Mouse (Mus musculus) adrenal gland, adult 2 months (tissue): Measurements from ENCODE around the gene Obscn. TPM values are rescaled to one million over a fixed set of nuclear protein-coding genes. Genes with fewer than 3 reads are reported as not detected.

Source experiments
- DNase-seq: peaks from one replicate; pipeline ENCODE4 v3.0.0; 2021
- polyA plus RNA-seq: library from polyadenylated mRNA; depleted of rRNA; stranded (reverse); fragments of >200 nt; gene quantifications from 2 replicates; pipeline ENCODE4 v1.2.3, GENCODE M21; 2012
- total RNA-seq, 2 experiments: library from RNA; stranded (reverse); gene quantifications; 2 replicates each; pipeline ENCODE4 v1.2.3; 2021

Obscn gene
- total and polyA plus RNA-seq, 3 experiments, result 0.92 to 5.5 (median 1.5) TPM

GRCm38 (mm10) chr11:59141772-59142370, 5.7 kb upstream of the Obscn start:
- DNase-seq, result no peak

GRCm38 (mm10) chr11:59138537-59139486, 2.6 kb upstream of the Obscn start:
- DNase-seq, result no peak

- DNase-seq, result no peak
Observed at GRCm38 (mm10) chr11:59136994-59137706, 948 bp upstream of the Obscn start.

GRCm38 (mm10) chr11:59135051-59135820, 966 bp downstream of the Obscn start:
- no peak for DNase-seq

GRCm38 (mm10) chr11:59134373-59134997, 1.7 kb downstream of the Obscn start:
- peak; percentile 25 for DNase-seq

- no peak for DNase-seq
Observed at GRCm38 (mm10) chr11:59132065-59132464, 4.1 kb downstream of the Obscn start.

- no peak for DNase-seq
Observed at GRCm38 (mm10) chr11:59131348-59131919, 4.8 kb downstream of the Obscn start.

- DNase-seq, result no peak
Observed at GRCm38 (mm10) chr11:59130782-59131181, 5.4 kb downstream of the Obscn start.

- no peak for DNase-seq
Observed at GRCm38 (mm10) chr11:59105945-59106344, 30.3 kb downstream of the Obscn start.

GRCm38 (mm10) chr11:59102324-59102723, 33.9 kb downstream of the Obscn start:
- no peak for DNase-seq

- DNase-seq, result peak; percentile 40
Observed at GRCm38 (mm10) chr11:59098339-59098738, 37.9 kb downstream of the Obscn start.

GRCm38 (mm10) chr11:59097770-59098169, 38.4 kb downstream of the Obscn start:
- no peak for DNase-seq

- no peak for DNase-seq
Observed at GRCm38 (mm10) chr11:59094213-59094612, 42.0 kb downstream of the Obscn start.

- peak; percentile 54 for DNase-seq
Observed at GRCm38 (mm10) chr11:59087581-59087980, 48.6 kb downstream of the Obscn start.

- no peak for DNase-seq
Observed at GRCm38 (mm10) chr11:59085200-59085599, 51.0 kb downstream of the Obscn start.

GRCm38 (mm10) chr11:59083125-59083524, 53.1 kb downstream of the Obscn start:
- DNase-seq, result no peak

GRCm38 (mm10) chr11:59078311-59078710, 57.9 kb downstream of the Obscn start:
- no peak for DNase-seq

- DNase-seq, result no peak
Observed at GRCm38 (mm10) chr11:59070321-59070720, 65.9 kb downstream of the Obscn start.

GRCm38 (mm10) chr11:59068922-59069321, 67.3 kb downstream of the Obscn start:
- no peak for DNase-seq

GRCm38 (mm10) chr11:59068433-59068832, 67.8 kb downstream of the Obscn start:
- DNase-seq, result no peak

- DNase-seq, result no peak
Observed at GRCm38 (mm10) chr11:59067921-59068320, 68.3 kb downstream of the Obscn start.
